Mouse (Mus musculus): ENCODE measurements at regions not wholly inside any gene's neighbourhood (a gene's known extent, or its start where the extent isn't known, plus 50 kb on each side); places are given as distances from the start of the nearest gene placed in this dataset.
A peak's percentile ranks its signal among the peaks of the same experiment; 100 is the strongest.

- no peak for DNase-seq (ENCODE audit: low read depth)
Measured at GRCm38 (mm10) chr16:39102151-39102550, 209.7 kb downstream of the Igsf11 start.

DNA sequence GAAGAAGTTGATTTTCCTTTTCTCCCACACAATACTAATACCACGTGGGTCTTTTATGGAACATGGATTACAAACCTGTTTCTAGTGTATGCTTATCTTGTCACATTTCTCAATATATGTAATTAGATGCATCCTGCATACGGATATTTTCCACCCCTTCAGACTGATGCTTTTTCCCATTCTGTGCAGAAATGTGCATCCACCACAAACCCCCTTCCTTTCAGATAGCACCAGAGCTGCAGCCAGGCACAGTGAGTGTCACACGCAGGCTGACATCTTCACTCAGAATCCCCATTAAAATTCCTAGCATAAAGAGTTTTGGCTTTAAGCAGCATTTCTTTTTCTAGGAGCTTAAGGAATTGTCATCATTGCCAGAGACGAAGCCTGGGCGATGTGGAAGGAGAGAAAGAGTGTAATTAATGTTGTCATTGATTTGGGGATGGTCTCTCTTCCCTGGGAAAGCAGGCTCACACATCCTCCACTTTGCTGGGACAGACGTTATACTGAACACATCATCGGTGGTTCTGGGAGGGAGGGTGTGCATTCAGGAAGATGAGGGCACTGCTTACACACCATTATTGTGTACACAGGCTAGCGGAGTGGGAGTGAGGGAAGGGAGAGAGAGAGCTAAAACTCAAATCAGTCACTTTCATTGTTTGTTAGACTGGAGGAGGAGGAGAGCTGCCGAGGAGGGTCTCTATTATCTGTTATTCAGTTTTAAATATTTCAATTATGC lies 211.1 kb downstream of the Igsf11 start:
- no peak for DNase-seq (ENCODE audit: low read depth)

GRCm38 (mm10) chr16:39109383-39110033 lies 217.0 kb downstream of the Igsf11 start:
- peak; percentile 1 for DNase-seq (ENCODE audit: low read depth)

GRCm38 (mm10) chr16:39110089-39110488 lies 217.6 kb downstream of the Igsf11 start:
- DNase-seq (ENCODE audit: low read depth): no peak

DNA sequence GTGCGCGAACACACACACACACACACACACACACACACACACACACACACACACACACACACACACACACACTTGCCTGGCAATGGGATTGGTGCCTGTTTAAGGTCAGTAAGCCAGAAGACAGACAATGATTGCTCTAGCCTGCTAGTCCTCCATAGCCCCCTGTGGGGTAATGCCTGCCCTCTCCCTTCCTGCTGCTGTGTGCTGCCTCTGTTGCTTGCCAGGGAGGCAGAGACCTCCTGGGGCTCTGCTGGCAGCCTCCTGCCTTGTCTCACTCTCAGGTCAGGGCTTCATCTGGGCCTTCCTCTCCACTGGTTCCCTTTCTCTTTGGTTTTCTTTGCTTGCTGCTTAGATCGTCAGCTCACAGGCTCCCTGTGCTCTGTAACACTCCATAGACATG lies 225.6 kb downstream of the Igsf11 start:
- no peak for DNase-seq (ENCODE audit: low read depth)

GRCm38 (mm10) chr16:39119811-39120210 lies 227.3 kb downstream of the Igsf11 start:
- DNase-seq (ENCODE audit: low read depth): no peak

DNA sequence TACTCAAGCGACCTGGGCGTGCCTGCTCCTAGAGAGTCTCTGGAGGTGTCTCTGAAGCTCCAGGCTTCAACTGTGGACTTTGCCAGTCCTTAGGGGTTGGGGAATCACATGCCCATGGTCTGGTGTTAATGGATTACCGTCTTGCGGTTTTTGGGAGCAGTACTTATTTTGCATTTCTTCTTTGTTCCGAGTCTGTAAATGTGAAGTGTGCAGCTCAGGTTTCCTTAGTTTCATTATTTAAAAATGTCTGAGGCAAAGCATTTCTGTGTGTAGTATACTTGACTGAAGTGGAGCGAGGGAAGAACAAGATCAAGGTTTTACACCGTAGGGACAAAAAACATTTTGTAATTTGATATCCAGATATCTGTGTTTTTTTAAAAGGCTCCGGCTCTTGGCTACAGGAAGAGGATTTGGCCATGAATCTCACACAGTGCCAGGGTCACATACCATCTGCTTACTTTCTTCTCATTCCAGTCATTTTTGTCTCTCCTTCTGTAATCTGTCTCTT lies 231.0 kb downstream of the Igsf11 start:
- DNase-seq (ENCODE audit: low read depth): no peak

GRCm38 (mm10) chr16:39132459-39132858 lies 240.0 kb downstream of the Igsf11 start:
- DNase-seq (ENCODE audit: low read depth): no peak

DNA sequence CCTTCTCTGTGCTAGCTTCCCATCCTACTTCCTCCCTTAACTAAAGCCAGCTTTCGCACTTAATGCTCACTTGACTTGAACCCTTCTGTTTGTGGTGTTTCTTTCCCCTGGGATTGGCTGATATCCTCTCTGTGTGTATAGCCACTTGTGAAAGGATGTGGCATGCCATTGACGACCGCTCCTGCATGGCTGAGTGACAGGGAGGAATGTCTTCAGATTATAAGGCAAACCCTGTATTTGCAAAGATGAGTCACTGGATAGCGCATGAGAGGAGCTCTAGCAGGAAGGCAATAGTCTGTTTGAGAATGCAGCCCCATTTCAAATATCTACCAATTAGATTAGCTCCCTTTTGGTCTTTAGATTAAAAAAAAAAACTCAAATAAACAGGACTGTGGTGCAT lies 243.3 kb downstream of the Igsf11 start:
- DNase-seq (ENCODE audit: low read depth): no peak

GRCm38 (mm10) chr16:39147151-39147550 lies 254.7 kb downstream of the Igsf11 start:
- no peak for DNase-seq (ENCODE audit: low read depth)

- no peak for DNase-seq (ENCODE audit: low read depth)
Measured at GRCm38 (mm10) chr16:39151325-39152318, 259.2 kb downstream of the Igsf11 start.

DNA sequence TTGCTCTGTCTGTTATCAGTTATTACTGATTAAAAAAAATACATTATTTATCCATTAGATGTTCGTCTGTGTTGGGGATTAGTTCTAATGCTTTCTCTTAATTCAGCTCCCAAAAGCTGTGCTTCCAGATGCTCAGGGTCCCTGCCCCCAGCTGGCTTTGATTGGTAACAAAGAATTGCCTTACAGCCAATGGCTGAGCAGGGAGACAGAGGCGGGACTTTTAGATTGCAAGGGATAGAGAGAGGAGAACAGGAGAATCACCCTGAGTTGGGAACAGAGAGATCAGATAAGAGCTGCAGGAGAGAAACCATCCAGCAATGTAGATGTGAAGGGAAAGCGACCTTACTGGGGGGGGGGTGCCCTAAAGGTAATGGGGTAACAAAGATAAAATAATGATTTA lies 266.4 kb downstream of the Igsf11 start:
- no peak for DNase-seq (ENCODE audit: low read depth)

DNA sequence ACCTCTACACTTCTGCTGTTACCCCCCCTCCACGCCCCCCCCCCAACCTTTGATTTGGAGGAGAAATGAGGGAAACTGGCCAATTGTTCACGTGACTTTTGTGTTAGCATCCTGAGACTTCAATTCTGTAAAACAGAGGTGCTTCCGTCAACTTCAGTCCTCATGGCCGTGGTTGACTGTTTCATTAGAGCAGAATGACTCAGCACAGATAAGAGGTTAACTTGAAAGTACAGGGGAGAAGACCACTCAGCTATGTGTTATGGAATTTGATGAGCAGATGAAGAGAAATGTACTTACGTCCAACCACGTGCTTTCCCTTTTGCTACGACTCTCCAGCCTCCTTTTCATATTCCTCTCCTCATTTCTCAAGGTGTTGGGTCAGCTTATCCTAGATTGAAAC lies 267.3 kb downstream of the Igsf11 start:
- no peak for DNase-seq (ENCODE audit: low read depth)

- DNase-seq (ENCODE audit: low read depth): no peak
Measured at GRCm38 (mm10) chr16:39162684-39163083, 270.2 kb downstream of the Igsf11 start.

DNA sequence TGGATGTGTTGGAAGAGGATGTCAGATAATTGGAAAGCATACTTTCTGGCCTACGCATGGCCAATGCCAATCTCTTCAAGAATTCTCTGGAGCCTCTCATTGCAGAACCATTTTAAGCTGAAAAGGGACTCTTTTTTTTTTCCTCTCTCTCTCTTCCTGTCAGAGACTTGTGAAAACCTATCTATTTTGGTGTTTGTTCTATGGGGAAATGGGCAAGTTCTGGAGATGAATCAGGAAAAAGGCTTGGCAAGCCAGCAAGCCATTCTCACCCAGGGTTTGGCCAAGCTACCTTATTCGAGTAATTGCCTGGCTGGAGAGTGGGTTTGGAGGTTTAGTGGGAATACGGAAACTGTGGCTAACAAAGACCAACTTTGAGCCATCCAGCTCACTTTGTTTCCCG lies 299.4 kb downstream of the Igsf11 start:
- no peak for DNase-seq (ENCODE audit: low read depth)

DNA sequence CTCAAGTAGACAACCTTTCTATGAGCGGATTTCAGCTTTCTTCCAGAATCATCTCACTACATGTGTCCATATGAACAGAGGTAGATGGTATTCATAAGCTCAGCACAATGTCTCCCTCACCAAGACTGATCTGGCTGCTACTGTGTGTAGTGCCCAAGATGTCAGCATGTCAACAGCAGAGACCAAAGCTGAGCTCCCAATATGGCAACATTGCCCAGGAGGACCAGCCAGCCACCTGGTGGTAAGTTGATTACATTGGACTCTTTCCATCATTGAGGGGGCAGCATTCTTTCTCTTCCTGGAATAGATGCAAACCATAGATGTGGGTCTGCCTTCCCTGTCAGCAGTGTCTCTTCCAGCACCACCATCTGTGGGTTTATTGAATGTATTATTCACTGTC lies 303.0 kb downstream of the Igsf11 start:
- DNase-seq (ENCODE audit: low read depth): no peak

- DNase-seq (ENCODE audit: low read depth): no peak
Measured at GRCm38 (mm10) chr16:39196896-39197295, 304.4 kb downstream of the Igsf11 start.

GRCm38 (mm10) chr16:39223551-39223950 lies 331.1 kb downstream of the Igsf11 start:
- no peak for DNase-seq (ENCODE audit: low read depth)

GRCm38 (mm10) chr16:39229501-39229900 lies 337.0 kb downstream of the Igsf11 start:
- no peak for DNase-seq (ENCODE audit: low read depth)

- DNase-seq (ENCODE audit: low read depth): no peak
Measured at GRCm38 (mm10) chr16:39230439-39230838, 338.0 kb downstream of the Igsf11 start.

DNA sequence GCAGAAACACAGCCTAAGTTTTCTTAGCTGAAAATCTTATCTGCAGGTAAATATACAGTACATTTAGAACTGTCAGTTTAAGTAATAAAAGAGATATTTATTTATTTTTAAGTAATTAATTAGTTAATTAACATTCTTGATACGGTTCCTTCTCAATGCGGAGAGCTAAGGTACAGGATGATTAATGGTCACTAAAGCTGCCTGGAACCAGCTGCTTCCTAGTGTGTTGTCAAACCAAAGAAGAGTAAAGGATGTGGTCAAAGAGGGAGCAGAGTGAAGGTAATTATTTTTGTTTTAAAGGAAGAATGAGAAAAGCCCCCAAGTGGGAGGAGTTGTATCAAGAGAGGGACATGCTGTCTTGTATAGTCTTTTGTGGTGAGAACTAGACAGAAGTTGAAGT lies 341.8 kb downstream of the Igsf11 start:
- DNase-seq (ENCODE audit: low read depth): no peak

DNA sequence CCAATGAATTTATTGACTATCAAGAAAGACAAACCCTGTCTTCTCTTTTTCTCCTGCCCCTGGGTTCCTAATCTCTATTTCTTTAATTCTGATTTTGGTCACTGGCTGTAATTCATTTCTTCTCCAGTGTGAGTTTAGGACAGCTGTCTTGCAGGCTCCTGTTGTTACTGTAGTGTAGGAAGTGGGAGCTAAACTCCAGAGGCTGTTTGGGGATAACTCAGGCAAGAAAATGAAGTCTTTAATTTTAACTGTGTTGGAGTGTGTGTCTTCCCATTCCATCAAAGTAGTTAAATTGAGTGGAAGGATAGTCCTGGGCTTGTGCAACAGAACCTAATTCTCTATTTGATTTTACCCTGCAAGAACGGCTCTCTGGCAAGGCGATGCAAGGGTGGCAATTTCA lies 381.0 kb downstream of the Igsf11 start:
- no peak for DNase-seq (ENCODE audit: low read depth)

Data from c-Kit-positive CD71-positive TER-119-negative erythroid progenitor cells, embryonic 14.5 days (primary cell).